Mouse (Mus musculus): ENCODE results near the gene Ccdc181. TPM values are rescaled to one million over a fixed set of nuclear protein-coding genes. Genes with fewer than 3 reads are reported as not detected.

Gene Ccdc181
- polyA plus RNA-seq, 1 experiment from 2014 or later, result 14.0 TPM

DNA sequence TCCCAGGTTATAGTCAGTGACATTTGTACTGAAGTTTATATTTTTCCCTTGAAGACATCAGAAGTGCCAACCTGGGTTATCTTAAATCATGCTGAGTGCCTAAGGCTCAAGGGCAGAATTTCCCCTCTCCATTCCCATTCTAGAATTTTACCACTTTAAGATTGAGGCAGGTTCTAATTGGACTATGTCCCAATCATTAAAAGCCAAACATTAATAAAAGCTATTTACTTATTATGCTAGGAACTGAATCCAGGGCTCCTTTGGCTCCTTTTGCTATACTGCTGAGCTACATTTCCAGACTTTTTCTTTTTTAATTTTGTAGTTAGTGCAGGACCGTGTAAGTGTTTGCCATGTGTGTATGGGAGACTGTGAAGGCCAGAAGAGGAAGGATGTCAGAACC is 23.9 kb upstream of the Ccdc181 start:
- no peaks in the 10 kb centered on the region for H3K9me3 ChIP-seq
- DNase-seq (ENCODE audit: extremely low spot score, low spot score), result no peak

GRCm38 (mm10) chr1:164252551-164252950 is 22.8 kb upstream of the Ccdc181 start:
- Histone ChIP-seq H3K4me1 (peaks cover 29% of the 10 kb centered on the region), H3K4me3 (no peak overlapping the region), H3K27me3 (ENCODE audit: poor library complexity, severe bottlenecking) (peaks cover 16% of the 10 kb centered on the region), H3K27ac (no peak overlapping the region), H3K9me3 (no peaks in the 10 kb centered on the region), H3K36me3 (replicated peaks) (peaks cover 11% of the 10 kb centered on the region)
- DNase-seq (ENCODE audit: extremely low spot score, low spot score), result no peak
- 85% methylated on average over 5 of the region's 5 CpGs for WGBS

More for the DNA sequence above, 23.9 kb upstream of the Ccdc181 start:
- H3K27me3 ChIP-seq (ENCODE audit: poor library complexity, severe bottlenecking), result peaks cover 16% of the 10 kb centered on the region
- 80% methylated on average over 1 of the region's 1 CpGs for WGBS
- H3K27ac ChIP-seq, result no peak overlapping the region
- peaks cover under 1% of the 10 kb centered on the region; the same call in 1 of the 2 replicates for H3K36me3 ChIP-seq (replicated peaks)
- H3K4me1 ChIP-seq, result peaks cover 32% of the 10 kb centered on the region
- no peak overlapping the region for H3K4me3 ChIP-seq

DNA sequence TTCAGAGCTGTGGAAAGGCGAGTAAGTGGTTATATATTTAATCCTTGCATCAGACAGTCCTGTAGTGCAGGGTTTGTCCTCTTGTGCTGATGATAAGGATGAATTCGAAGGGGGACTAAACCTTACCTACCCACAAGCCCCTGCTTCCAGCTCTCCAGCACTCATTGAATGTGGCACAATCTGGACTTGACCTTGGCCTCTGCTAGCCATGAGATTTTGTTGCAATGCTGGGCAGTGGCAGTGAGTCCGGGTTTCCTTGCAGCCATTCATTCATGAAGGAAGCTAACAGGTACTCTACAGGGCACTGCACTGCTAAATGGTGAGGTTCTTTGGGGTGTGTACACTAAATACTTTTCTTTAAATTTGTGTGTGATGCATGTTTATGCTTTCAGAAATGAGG is 20.5 kb upstream of the Ccdc181 start:
- no peak for DNase-seq (ENCODE audit: extremely low spot score, low spot score)
- peaks cover 14% of the 10 kb centered on the region for H3K27me3 ChIP-seq (ENCODE audit: poor library complexity, severe bottlenecking)
- no peaks in the 10 kb centered on the region for H3K9me3 ChIP-seq
- peaks cover 16% of the 10 kb centered on the region for H3K36me3 ChIP-seq (replicated peaks)
- H3K4me1 ChIP-seq, result peaks cover 13% of the 10 kb centered on the region
- 79% methylated on average over 3 of the region's 3 CpGs for WGBS
- no peak overlapping the region for H3K4me3 ChIP-seq
- H3K27ac ChIP-seq, result no peak overlapping the region

DNA sequence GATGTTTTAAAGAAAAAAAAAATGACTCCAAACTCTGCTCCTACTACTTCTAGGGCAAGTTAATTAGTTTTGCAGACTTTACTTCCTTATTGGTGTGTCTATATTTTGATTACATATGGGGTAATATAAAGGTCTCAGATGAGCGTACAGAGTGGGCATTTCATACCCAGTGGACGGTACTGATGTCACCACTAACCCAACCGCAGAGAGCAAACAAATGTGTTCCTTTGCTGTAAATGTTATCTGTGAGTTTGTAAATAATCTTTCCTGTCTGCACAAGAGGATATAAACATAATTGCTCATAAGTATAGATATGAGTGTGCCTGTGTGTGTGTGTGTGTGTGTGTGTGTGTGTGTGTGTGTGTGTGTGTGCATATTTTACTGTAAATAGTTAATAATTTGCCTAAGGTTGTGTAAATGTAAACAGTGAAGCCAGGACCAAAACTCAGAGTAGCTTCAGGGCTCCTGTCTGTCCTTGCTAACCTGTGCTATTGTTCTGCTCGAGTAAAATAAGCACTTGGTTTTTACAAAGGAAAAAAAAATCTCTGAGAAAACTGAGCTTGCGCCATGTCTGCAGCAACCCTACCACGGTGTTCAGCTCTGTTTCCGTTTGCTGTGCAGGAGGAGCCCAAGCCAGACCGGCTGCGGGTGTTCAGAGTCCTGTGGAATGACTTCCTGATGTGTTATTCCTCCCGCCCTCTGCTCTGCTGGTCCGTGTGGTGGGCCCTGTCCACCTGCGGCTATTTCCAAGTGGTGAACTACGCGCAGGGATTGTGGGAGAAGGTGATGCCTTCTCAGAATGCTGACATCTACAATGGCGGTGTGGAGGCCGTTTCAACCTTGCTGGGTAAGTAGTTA is 15.0 kb upstream of the Ccdc181 start:
- H3K27me3 ChIP-seq (ENCODE audit: poor library complexity, severe bottlenecking), result no peaks in the 10 kb centered on the region
- 87% methylated on average over 16 of the region's 16 CpGs for WGBS

GRCm38 (mm10) chr1:164261553-164261952 is 13.8 kb upstream of the Ccdc181 start:
- DNase-seq (ENCODE audit: extremely low spot score, low spot score), result no peak
- H3K36me3 ChIP-seq (replicated peaks), result peaks cover 55% of the 10 kb centered on the region
- H3K9me3 ChIP-seq, result no peaks in the 10 kb centered on the region; the same call in 1 of the 2 replicates
- no peaks in the 10 kb centered on the region for H3K4me1 ChIP-seq
- WGBS, result 93% methylated on average over 7 of the region's 7 CpGs
- H3K27ac ChIP-seq, result no peak overlapping the region
- no peak overlapping the region for H3K4me3 ChIP-seq
- H3K27me3 ChIP-seq (ENCODE audit: poor library complexity, severe bottlenecking), result no peaks in the 10 kb centered on the region

More for the DNA sequence above, 15.0 kb upstream of the Ccdc181 start:
- Histone ChIP-seq H3K9me3 (no peaks in the 10 kb centered on the region), H3K4me1 (no peaks in the 10 kb centered on the region), H3K4me3 (no peak overlapping the region), H3K27ac (no peak overlapping the region), H3K36me3 (replicated peaks) (peaks cover 50% of the 10 kb centered on the region)
- no peak for DNase-seq (ENCODE audit: extremely low spot score, low spot score)

GRCm38 (mm10) chr1:164270941-164271340 is 4.4 kb upstream of the Ccdc181 start:
- Histone ChIP-seq H3K27me3 (ENCODE audit: poor library complexity, severe bottlenecking) (no peaks in the 10 kb centered on the region), H3K27ac (no peak overlapping the region), H3K4me3 (no peak overlapping the region), H3K36me3 (replicated peaks) (peaks cover 2% of the 10 kb centered on the region; the same call in 1 of the 2 replicates), H3K9me3 (no peaks in the 10 kb centered on the region; the same call in 1 of the 2 replicates), H3K4me1 (peaks cover 10% of the 10 kb centered on the region)
- WGBS, result 87% methylated on average over 7 of the region's 7 CpGs
- no peak for DNase-seq (ENCODE audit: extremely low spot score, low spot score)

DNA sequence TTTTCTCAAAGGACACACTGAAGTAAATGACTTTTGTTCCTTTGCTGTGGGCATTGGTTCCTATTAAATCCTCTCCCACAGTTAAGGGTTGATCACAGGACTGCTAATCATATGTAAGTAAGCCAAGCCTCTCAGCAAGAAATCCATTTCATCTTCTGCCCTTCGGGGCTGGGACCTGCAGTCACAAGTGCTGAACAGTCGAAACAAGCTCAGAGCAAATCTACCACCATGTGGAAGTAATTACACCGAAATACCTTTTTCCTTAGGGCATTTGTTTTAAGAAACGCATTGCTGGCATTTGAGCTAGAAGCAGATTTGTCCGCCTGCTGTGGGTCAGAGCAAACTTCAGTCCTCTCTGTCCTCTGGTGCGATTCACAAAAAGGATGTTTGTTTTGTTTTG is 1.7 kb upstream of the Ccdc181 start:
- Histone ChIP-seq H3K9me3 (no peaks in the 10 kb centered on the region), H3K36me3 (replicated peaks) (no peaks in the 10 kb centered on the region), H3K27me3 (ENCODE audit: poor library complexity, severe bottlenecking) (no peaks in the 10 kb centered on the region), H3K27ac (no peak overlapping the region), H3K4me1 (peaks cover 12% of the 10 kb centered on the region), H3K4me3 (no peak overlapping the region)
- whole genome bisulfite sequencing, result 69% methylated on average over 6 of the region's 6 CpGs
- DNase-seq (ENCODE audit: extremely low spot score, low spot score), result no peak

- peaks cover 12% of the 10 kb centered on the region for H3K4me1 ChIP-seq
- DNase-seq (ENCODE audit: extremely low spot score, low spot score), result no peak
- no peak overlapping the region for H3K27ac ChIP-seq
- 88% methylated on average over 3 of the region's 3 CpGs for WGBS
- no peak overlapping the region for H3K4me3 ChIP-seq
- H3K27me3 ChIP-seq (ENCODE audit: poor library complexity, severe bottlenecking), result no peaks in the 10 kb centered on the region
- H3K36me3 ChIP-seq (replicated peaks), result no peaks in the 10 kb centered on the region; the same call in none of the 2 replicates
- no peaks in the 10 kb centered on the region for H3K9me3 ChIP-seq
Observed at GRCm38 (mm10) chr1:164276552-164276951, 1.2 kb downstream of the Ccdc181 start.

GRCm38 (mm10) chr1:164279332-164279731 is 3.9 kb downstream of the Ccdc181 start:
- 77% methylated on average over 4 of the region's 4 CpGs for WGBS
- Histone ChIP-seq H3K27me3 (ENCODE audit: poor library complexity, severe bottlenecking) (no peaks in the 10 kb centered on the region), H3K36me3 (replicated peaks) (no peaks in the 10 kb centered on the region; the same call in none of the 2 replicates), H3K9me3 (no peaks in the 10 kb centered on the region), H3K27ac (no peak overlapping the region), H3K4me1 (peaks cover 12% of the 10 kb centered on the region), H3K4me3 (no peak overlapping the region)
- no peak for DNase-seq (ENCODE audit: extremely low spot score, low spot score)

DNA sequence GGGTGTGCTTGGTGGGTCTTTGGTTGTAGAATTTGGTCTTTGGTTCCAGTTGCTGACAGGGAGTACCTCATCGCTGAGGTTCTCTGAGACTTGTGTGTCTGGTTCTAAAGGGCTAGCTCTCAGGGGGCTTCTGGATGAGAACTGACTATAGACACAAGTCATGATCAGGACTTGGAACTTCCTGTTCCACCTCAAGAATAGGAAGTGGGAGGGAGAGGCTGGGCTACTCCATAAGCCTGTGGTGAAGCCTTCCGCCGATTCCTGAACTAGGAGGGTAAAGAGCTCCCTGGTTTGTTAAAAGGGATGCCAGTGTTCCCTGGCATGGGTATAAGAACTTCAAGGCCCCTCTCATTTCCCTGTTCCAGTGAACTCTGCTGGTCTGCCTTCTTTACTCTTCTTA is 8.6 kb downstream of the Ccdc181 start:
- H3K36me3 ChIP-seq (replicated peaks), result no peaks in the 10 kb centered on the region; the same call in none of the 2 replicates
- no peak for DNase-seq (ENCODE audit: extremely low spot score, low spot score)
- H3K27me3 ChIP-seq (ENCODE audit: poor library complexity, severe bottlenecking), result no peaks in the 10 kb centered on the region
- no peaks in the 10 kb centered on the region for H3K9me3 ChIP-seq
- H3K27ac ChIP-seq, result no peak overlapping the region
- H3K4me3 ChIP-seq, result no peak overlapping the region
- no peaks in the 10 kb centered on the region for H3K4me1 ChIP-seq
- 97% methylated on average over 3 of the region's 3 CpGs for WGBS

DNA sequence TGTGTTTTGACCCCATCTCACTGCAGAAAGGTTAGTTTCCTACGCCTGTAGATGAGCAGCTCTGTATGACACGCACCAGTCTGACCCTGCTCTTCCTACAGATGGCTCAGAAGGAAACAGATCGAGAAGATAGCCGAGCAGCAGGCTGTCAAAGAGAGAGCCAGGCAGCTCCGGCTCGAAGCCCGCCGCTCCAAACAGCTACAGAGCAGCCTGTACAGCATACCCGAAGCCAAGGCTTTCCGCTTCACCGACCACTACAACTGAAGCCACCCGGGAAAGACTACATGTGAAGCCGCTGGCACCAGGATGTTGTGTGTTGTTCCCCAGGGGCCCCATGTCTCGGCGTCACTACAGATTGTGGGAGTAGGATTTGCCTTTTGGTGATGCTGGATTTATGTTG is 12.0 kb downstream of the Ccdc181 start:
- no peaks in the 10 kb centered on the region for H3K9me3 ChIP-seq
- 69% methylated on average over 15 of the region's 15 CpGs for WGBS
- H3K4me1 ChIP-seq, result no peaks in the 10 kb centered on the region
- H3K4me3 ChIP-seq, result no peak overlapping the region
- H3K27ac ChIP-seq, result no peak overlapping the region
- H3K27me3 ChIP-seq (ENCODE audit: poor library complexity, severe bottlenecking), result no peaks in the 10 kb centered on the region
- DNase-seq (ENCODE audit: extremely low spot score, low spot score), result no peak
- H3K36me3 ChIP-seq (replicated peaks), result peaks cover 24% of the 10 kb centered on the region

DNA sequence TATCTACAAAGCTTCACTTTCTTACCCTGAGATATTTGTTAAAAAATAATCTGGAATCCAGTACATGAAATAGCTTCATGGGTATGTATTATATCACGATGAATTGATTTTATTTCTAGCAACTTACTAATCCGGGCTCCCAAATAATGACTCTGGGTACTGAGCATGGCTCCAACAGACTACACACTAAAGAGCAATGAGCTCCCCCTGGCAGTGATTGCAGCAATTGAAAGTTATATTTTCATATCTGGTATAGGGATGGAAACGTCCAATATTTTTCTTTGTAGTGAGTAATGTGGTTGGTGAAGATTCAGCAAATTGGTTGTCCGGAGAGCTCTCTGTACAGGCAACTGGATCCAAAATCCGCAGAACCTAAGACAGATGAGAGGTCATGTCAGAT is 16.7 kb downstream of the Ccdc181 start:
- WGBS, result 95% methylated on average over 5 of the region's 5 CpGs

GRCm38 (mm10) chr1:164294071-164294470 is 18.7 kb downstream of the Ccdc181 start:
- Histone ChIP-seq H3K27ac (no peak overlapping the region), H3K4me1 (no peaks in the 10 kb centered on the region), H3K4me3 (no peak overlapping the region), H3K36me3 (replicated peaks) (peaks cover 86% of the 10 kb centered on the region), H3K9me3 (no peaks in the 10 kb centered on the region), H3K27me3 (ENCODE audit: poor library complexity, severe bottlenecking) (no peaks in the 10 kb centered on the region)
- WGBS, result 96% methylated on average over 6 of the region's 6 CpGs
- DNase-seq (ENCODE audit: extremely low spot score, low spot score), result no peak

More for the DNA sequence above, 16.7 kb downstream of the Ccdc181 start:
- H3K4me3 ChIP-seq, result no peak overlapping the region
- H3K4me1 ChIP-seq, result no peaks in the 10 kb centered on the region
- peaks cover 66% of the 10 kb centered on the region for H3K36me3 ChIP-seq (replicated peaks)
- no peaks in the 10 kb centered on the region for H3K9me3 ChIP-seq
- H3K27ac ChIP-seq, result no peak overlapping the region
- H3K27me3 ChIP-seq (ENCODE audit: poor library complexity, severe bottlenecking), result no peaks in the 10 kb centered on the region
- no peak for DNase-seq (ENCODE audit: extremely low spot score, low spot score)
